In the genomic region with DNA sequence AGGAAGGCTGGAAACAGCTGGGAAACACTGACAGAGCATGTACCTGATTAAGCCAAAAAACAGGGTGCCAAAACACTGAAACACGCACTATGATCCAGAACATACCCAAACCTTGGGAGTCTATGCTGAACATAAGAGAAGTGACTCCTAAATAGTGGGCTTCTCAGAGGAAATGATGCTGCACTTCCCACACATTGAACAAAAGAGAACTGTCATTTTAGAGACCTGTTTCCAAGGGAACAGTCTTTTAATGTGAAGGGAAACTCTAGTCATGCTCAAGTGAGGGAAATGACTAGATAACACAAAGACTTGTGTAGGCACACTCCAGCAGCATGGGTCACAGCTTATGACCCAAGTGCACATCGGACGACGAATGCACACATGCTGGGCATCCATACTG, we compare ENCODE assay signal across 15 mouse cellular contexts.
A peak's percentile ranks its signal among the peaks of the same experiment; 100 is the strongest.
DNase-seq lines count a peak whose midpoint lies in the region; ATAC-seq and TF ChIP-seq lines count a peak whose summit lies in the region.
"Had no signal": no experiment of that assay in that cellular context is flagged by ENCODE, and none has a peak within 500 bp of the region (broad histone marks: within the 10 kb centered on the region; RNA-seq: fewer than 3 reads in every experiment).

No protein-coding gene starts in this region.

- no peaks in the 10 kb centered on the region for H3K27me3 ChIP-seq in forebrain, embryonic 14.5 days (replicated peaks; ENCODE audit: control insufficient read depth, insufficient read depth, low read length)
- no peaks in the 10 kb centered on the region for H3K27me3 ChIP-seq in forebrain, embryonic 10.5 days (ENCODE audit: poor library complexity, severe bottlenecking)
- no peaks in the 10 kb centered on the region for H3K27me3 ChIP-seq in kidney, embryonic 15.5 days

- peak; percentile 4 for DNase-seq in forebrain, embryonic 14.5 days (ENCODE audit: low spot score)
- no peak for DNase-seq in forebrain, embryonic 10.5 days (ENCODE audit: extremely low spot score, low spot score)
- no peak for DNase-seq in kidney, postnatal 25 days
- peak; percentile 5 for DNase-seq in 416B (ENCODE audit: low read depth)
- no peak for DNase-seq in adrenal gland, adult 2 months
- DNase-seq in embryo, embryonic 9.5 days (ENCODE audit: extremely low spot score), result no peak
- DNase-seq: adrenal gland, postnatal 36 days; cerebellum, adult 11-12 months; heart, adult 18-20 months; heart, postnatal 10 days; liver; lung, adult 2 months had no signal

- H3K9ac ChIP-seq in forebrain, embryonic 14.5 days (ENCODE audit: low read length), result no peak overlapping the region
- H3K9ac ChIP-seq in kidney, embryonic 15.5 days, result no peak overlapping the region

- H3K9me3 ChIP-seq in forebrain, embryonic 14.5 days (replicated peaks; ENCODE audit: control insufficient read depth, low read length), result no peaks in the 10 kb centered on the region
- no peaks in the 10 kb centered on the region for H3K9me3 ChIP-seq in forebrain, embryonic 10.5 days
- H3K9me3 ChIP-seq in kidney, embryonic 15.5 days (replicated peaks), result no peaks in the 10 kb centered on the region

- no peak for TF ChIP-seq CTCF in cortical plate, adult 2 months (IDR thresholded peaks at IDR 0.05; ENCODE audit: extremely low read depth, insufficient read depth, low read length)

- H3K27ac ChIP-seq in forebrain, embryonic 14.5 days (ENCODE audit: low read depth, low read length), result no peak overlapping the region
- no peak overlapping the region for H3K27ac ChIP-seq in forebrain, embryonic 10.5 days
- H3K27ac ChIP-seq in kidney, embryonic 15.5 days, result peak overlapping the region; percentile 83
- H3K27ac ChIP-seq in cortical plate, adult 2 months (ENCODE audit: insufficient read depth, low read length), result peak overlapping the region; percentile 51

- 92% methylated on average over 4 of the region's 4 CpGs for WGBS in forebrain, embryonic 14.5 days
- WGBS in forebrain, embryonic 10.5 days, result 95% methylated on average over 4 of the region's 4 CpGs
- WGBS in kidney, embryonic 15.5 days, result 65% methylated on average over 4 of the region's 4 CpGs

- H3K4me2 ChIP-seq in forebrain, embryonic 14.5 days (ENCODE audit: low read length), result no peak overlapping the region
- H3K4me2 ChIP-seq in kidney, embryonic 15.5 days, result no peak overlapping the region

- ATAC-seq in forebrain, embryonic 14.5 days, result no peak
- ATAC-seq in kidney, embryonic 15.5 days (replicated peaks; ENCODE audit: low FRiP score), result no peak

- no peak for TF ChIP-seq POLR2A in cortical plate, adult 2 months (IDR thresholded peaks at IDR 0.05; ENCODE audit: extremely low read depth, insufficient read depth, low read length)

- no peaks in the 10 kb centered on the region for H3K36me3 ChIP-seq in forebrain, embryonic 14.5 days (ENCODE audit: control insufficient read depth, insufficient read depth, low read length)
- H3K36me3 ChIP-seq in forebrain, embryonic 10.5 days (replicated peaks), result no peaks in the 10 kb centered on the region
- H3K36me3 ChIP-seq in kidney, embryonic 15.5 days, result no peaks in the 10 kb centered on the region

- no peaks in the 10 kb centered on the region for H3K4me1 ChIP-seq in forebrain, embryonic 14.5 days (ENCODE audit: control insufficient read depth, insufficient read depth, low read length)
- peaks cover 11% of the 10 kb centered on the region; the same call in 1 of the 2 replicates for H3K4me1 ChIP-seq in forebrain, embryonic 10.5 days
- peaks cover 20% of the 10 kb centered on the region for H3K4me1 ChIP-seq in kidney, embryonic 15.5 days
- peaks cover 1% of the 10 kb centered on the region for H3K4me1 ChIP-seq in cortical plate, adult 2 months (ENCODE audit: control insufficient read depth, insufficient read depth, low read length)

- H3K4me3 ChIP-seq in forebrain, embryonic 14.5 days (ENCODE audit: low read depth, low read length), result no peak overlapping the region
- no peak overlapping the region for H3K4me3 ChIP-seq in forebrain, embryonic 10.5 days
- H3K4me3 ChIP-seq in kidney, embryonic 15.5 days (replicated peaks), result no peak overlapping the region
- no peak overlapping the region for H3K4me3 ChIP-seq in cortical plate, adult 2 months (ENCODE audit: insufficient read depth, low read length)
- H3K4me3 ChIP-seq: erythroblast, embryonic 14.5 days had no signal

Comparison
In these comparisons a context has a peak if more than half of its experiments do, and no peak if none do; other contexts are left out.
1. DNase-seq: peak in forebrain, embryonic 14.5 days (single experiment) and 416B (single experiment); none in forebrain, embryonic 10.5 days (single experiment), kidney, postnatal 25 days (0 of 2), adrenal gland, adult 2 months (single experiment) and embryo, embryonic 9.5 days (single experiment).
2. H3K27ac ChIP-seq: peak in kidney, embryonic 15.5 days (single experiment) and cortical plate, adult 2 months (single experiment); none in forebrain, embryonic 14.5 days (single experiment) and forebrain, embryonic 10.5 days (single experiment).